Mouse (Mus musculus) forebrain, embryonic 16.5 days (tissue): ENCODE measurements around the gene Pank4. TPM values are rescaled to one million over a fixed set of nuclear protein-coding genes. Genes with fewer than 3 reads are reported as not detected.

Source experiments
- ATAC-seq: fragments of 200-750 bp; cut with Nextera tagmentation; 2 replicates; pipeline ENCODE4 v1.8.0; 2017; ENCODE audit warnings: mild to moderate bottlenecking, moderate library complexity
- H3K27ac ChIP-seq: fragments of 300-500 bp; sonication (generic); 2 replicates; pipeline ENCODE4 v1.5.1; 2014; ENCODE audit warnings: low read length, control low read depth
- H3K27me3 ChIP-seq: fragments of 300-500 bp; sonication (generic); replicated peaks from 2 replicates; pipeline ENCODE4 v1.6.1; 2014; ENCODE audit warnings: low read length; ENCODE audit not compliant: control insufficient read depth, insufficient read depth
- H3K36me3 ChIP-seq: fragments of 300-500 bp; sonication (generic); 2 replicates; pipeline ENCODE4 v1.6.1; 2014; ENCODE audit not compliant: control insufficient read depth, insufficient read depth
- H3K4me1 ChIP-seq: fragments of 300-500 bp; sonication (generic); replicated peaks from 2 replicates; pipeline ENCODE4 v1.6.1; 2014; ENCODE audit warnings: low read length; ENCODE audit not compliant: control insufficient read depth, insufficient read depth
- H3K4me2 ChIP-seq: fragments of 300-500 bp; sonication (generic); 2 replicates; pipeline ENCODE4 v1.6.1; 2014; ENCODE audit warnings: mild to moderate bottlenecking, low read length, control low read depth
- H3K4me3 ChIP-seq: fragments of 300-500 bp; sonication (generic); replicated peaks from 2 replicates; pipeline ENCODE4 v1.5.1; 2014; ENCODE audit warnings: mild to moderate bottlenecking, low read length, control low read depth
- H3K9ac ChIP-seq: fragments of 300-500 bp; sonication (generic); replicated peaks from 2 replicates; pipeline ENCODE4 v1.6.1; 2014; ENCODE audit warnings: low read depth, low read length, control low read depth
- H3K9me3 ChIP-seq: fragments of 300-500 bp; sonication (generic); 2 replicates; pipeline ENCODE4 v1.6.1; 2016; ENCODE audit warnings: low read length; ENCODE audit not compliant: control insufficient read depth
- WGBS: fragments of 180-500 bp; shearing (Covaris S2); extraction: QIAGEN DNeasy Blood & Tissue Kit; methylation state at CpG from one replicate; pipeline ENCODE4 v1.1.7; 2014; 5-methylcytosine and 5-hydroxymethylcytosine counted together
- polyA plus RNA-seq: library from polyadenylated mRNA; unstranded; fragments of >200 nt; fragmentation: Nextera tagmentation; extraction: Ambion mirVana; gene quantifications from 2 replicates; pipeline ENCODE4 v1.2.1, GENCODE M21; 2015

Pank4 gene
- polyA plus RNA-seq, 1 experiment from 2014 or later = 47.1 TPM

DNA sequence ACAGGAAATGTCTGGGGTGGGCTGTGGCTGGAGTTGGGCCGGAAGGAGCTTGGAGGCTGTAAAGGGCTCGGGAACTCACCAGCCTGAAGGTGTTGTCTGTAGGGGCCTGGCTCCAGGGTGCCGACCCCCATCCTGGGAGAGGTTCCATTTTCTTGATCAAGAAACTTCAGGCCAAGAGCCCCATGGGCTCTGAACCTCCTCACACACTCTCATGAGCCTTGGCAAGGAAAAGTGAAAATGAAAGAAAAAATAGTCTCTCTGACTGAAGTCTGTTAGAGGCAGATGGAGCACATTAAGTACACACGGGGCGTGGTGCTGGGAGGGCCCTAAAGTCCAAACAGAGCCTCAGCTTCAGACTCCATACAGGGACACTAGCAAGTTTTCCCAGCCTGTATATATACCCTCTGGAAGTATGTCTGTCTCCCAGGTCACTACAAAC is 36.0 kb upstream of the Pank4 start:
- Histone ChIP-seq H3K9ac (no peak overlapping the region), H3K36me3 (no peaks in the 10 kb centered on the region), H3K27me3 (no peaks in the 10 kb centered on the region), H3K27ac (no peak overlapping the region), H3K4me3 (no peak overlapping the region), H3K4me2 (no peak overlapping the region), H3K9me3 (no peaks in the 10 kb centered on the region), H3K4me1 (no peaks in the 10 kb centered on the region)
- ATAC-seq = no peak
- WGBS = 81% methylated on average over 5 of the region's 5 CpGs

DNA sequence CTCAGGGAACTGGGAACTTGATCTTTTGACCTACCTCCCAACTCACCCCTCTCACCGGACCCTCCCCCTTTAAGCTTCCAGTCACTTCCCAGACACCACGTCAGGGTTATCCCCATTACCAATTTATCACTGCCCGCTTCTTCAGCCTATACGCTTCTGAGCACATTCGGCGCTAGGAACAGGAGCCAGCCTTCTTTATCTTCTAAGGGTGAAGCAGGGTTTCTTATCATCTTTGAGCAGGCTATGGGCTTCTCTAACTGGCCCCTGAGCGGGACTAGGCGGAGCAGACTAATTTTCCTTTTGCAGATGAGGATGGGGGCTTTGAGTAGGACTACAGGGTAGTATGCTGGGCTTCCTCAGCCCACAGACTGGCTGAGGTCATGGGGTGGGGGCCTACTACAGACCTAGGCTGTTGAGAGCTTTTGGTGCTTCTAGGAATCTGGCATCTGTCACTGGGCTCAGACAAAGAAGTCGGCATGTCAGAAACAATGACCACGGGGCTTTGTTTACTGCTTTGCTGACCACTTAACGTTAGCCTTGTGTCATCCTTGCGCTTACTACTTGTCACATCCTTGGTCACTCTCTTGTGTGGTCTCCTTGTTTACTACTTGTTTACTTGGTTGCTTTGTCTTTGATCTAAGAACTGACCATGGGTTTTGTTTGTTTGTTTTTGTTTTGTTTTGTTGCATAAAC is 35.4 kb upstream of the Pank4 start, which contains the start of gene Tnfrsf14:
Tnfrsf14 (minus strand) TSS at position 169 of the 693 bp plus-strand sequence.
- Histone ChIP-seq H3K9ac (no peak within 1 kb of the TSS), H3K9me3 (no peaks in the 10 kb centered on the region), H3K36me3 (no peaks in the 10 kb centered on the region), H3K4me3 (no peak within 1 kb of the TSS), H3K4me1 (no peaks in the 10 kb centered on the region), H3K27ac (no peak within 1 kb of the TSS), H3K27me3 (no peaks in the 10 kb centered on the region), H3K4me2 (no peak within 1 kb of the TSS)
- ATAC-seq = no peak
- 68% methylated on average over 12 of the region's 12 CpGs for whole genome bisulfite sequencing

DNA sequence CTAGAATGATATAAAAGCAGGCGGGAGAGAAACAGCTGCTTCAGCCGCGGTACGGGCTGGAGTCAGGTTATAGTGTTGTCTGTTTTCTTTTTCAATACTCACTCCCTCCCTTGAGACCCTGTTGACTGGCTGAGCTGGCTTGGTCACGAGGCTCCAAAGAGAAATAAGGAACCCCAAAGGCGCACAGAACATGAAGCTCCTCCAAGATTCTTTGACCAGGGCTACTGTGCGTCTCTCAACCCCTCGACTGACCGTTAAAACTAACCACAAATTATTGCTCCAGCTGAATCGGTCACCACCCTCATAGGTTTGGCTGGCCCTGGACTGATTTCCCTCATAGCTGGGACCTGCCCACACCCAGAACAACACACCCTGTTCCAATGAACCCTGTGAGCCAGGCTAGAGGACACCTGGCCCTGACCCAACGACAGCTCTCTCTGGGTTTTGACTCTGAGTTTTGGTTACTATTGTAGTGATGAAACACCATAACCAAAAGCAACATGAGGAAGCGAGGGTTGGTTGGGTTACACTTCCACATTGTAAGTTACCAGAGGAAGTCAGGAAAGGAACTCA is 34.7 kb upstream of the Pank4 start:
- no peaks in the 10 kb centered on the region for H3K27me3 ChIP-seq
- H3K4me1 ChIP-seq = no peaks in the 10 kb centered on the region
- no peak for ATAC-seq
- H3K9ac ChIP-seq = no peak overlapping the region
- no peaks in the 10 kb centered on the region for H3K9me3 ChIP-seq
- H3K4me2 ChIP-seq = no peak overlapping the region
- H3K36me3 ChIP-seq = no peaks in the 10 kb centered on the region
- H3K27ac ChIP-seq = no peak overlapping the region
- WGBS = 86% methylated on average over 12 of the region's 12 CpGs
- H3K4me3 ChIP-seq = no peak overlapping the region

DNA sequence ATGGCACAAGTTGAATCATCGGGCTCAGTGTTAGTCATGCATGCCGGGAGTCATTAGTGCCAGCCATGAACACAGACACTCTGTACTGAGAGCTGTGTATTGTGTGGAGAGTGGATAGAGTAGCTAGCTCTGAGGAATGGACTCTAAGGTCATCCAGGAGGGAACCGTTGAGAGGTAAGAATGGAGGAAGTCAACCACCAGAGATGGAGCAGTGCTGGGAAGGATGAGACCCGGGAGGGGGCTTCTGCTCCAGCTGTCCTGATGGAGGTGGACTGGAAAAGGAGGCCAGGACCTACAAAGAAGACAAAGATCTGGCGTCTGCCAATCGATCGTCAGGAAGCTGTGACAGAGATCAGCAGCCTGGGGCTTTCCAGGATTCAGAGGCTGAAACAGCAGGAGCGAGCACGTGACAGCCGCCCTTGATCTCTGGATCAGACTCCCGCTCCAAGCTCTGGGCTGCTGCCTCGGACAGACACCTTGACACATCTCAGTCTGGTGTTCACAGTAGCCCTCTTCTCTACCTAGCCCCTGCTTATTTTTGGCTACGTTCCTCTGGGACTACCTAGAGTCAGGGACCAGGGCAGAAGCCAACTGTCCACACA is 30.5 kb upstream of the Pank4 start:
- no peak overlapping the region for H3K4me3 ChIP-seq
- H3K27ac ChIP-seq = no peak overlapping the region
- no peaks in the 10 kb centered on the region for H3K4me1 ChIP-seq
- ATAC-seq = no peak
- 63% methylated on average over 13 of the region's 13 CpGs for WGBS
- no peaks in the 10 kb centered on the region for H3K36me3 ChIP-seq
- H3K9me3 ChIP-seq = no peaks in the 10 kb centered on the region
- H3K27me3 ChIP-seq = no peaks in the 10 kb centered on the region
- no peak overlapping the region for H3K9ac ChIP-seq
- H3K4me2 ChIP-seq = no peak overlapping the region

DNA sequence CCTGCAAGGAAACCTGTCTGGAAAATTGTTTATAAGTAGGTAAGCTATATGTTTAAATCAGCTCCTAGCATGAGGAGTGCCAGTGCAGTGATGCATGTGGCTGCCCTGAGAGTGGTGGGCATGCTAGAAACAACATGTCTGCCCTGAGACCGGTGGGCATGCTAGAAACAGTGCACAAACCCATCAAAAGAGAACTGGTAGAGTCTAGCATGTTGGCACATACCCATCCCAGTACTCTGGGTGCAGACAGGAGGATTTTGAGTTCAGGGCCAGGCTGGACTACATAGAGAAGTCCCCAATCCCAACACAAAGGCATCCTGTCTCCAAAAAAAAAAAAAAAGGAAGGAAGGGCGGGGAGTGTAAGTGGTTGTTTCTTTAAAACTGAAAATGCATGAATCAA is 29.1 kb upstream of the Pank4 start:
- no peak for ATAC-seq
- Histone ChIP-seq H3K36me3 (no peaks in the 10 kb centered on the region), H3K27ac (no peak overlapping the region), H3K4me3 (no peak overlapping the region), H3K9me3 (no peaks in the 10 kb centered on the region), H3K9ac (no peak overlapping the region), H3K4me1 (no peaks in the 10 kb centered on the region), H3K27me3 (no peaks in the 10 kb centered on the region), H3K4me2 (no peak overlapping the region)
- 86% methylated on average over 2 of the region's 2 CpGs for WGBS

DNA sequence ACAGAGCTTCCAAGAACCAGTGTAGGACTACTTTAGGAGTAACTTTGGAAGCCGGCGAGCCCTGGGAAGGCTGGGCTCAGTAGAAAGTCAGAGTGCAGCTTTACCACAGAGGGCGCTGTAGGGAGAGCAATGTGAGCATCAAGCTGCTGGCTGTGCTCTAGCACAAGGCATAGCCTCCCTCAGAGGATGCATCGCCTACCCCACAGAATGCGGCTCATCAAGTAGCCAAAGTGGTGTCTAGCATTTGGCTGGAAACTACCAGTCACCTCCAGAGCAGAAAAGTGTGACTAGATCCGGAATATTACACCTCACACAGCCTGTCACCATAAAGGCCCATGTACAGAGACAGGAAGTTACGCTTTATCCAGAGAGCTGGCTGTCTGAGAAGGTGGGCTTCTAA is 28.1 kb upstream of the Pank4 start:
- Histone ChIP-seq H3K4me2 (no peak overlapping the region), H3K27me3 (no peaks in the 10 kb centered on the region), H3K36me3 (no peaks in the 10 kb centered on the region), H3K9me3 (no peaks in the 10 kb centered on the region), H3K4me1 (no peaks in the 10 kb centered on the region), H3K9ac (no peak overlapping the region), H3K27ac (no peak overlapping the region), H3K4me3 (no peak overlapping the region)
- no peak for ATAC-seq
- WGBS = 78% methylated on average over 7 of the region's 7 CpGs

DNA sequence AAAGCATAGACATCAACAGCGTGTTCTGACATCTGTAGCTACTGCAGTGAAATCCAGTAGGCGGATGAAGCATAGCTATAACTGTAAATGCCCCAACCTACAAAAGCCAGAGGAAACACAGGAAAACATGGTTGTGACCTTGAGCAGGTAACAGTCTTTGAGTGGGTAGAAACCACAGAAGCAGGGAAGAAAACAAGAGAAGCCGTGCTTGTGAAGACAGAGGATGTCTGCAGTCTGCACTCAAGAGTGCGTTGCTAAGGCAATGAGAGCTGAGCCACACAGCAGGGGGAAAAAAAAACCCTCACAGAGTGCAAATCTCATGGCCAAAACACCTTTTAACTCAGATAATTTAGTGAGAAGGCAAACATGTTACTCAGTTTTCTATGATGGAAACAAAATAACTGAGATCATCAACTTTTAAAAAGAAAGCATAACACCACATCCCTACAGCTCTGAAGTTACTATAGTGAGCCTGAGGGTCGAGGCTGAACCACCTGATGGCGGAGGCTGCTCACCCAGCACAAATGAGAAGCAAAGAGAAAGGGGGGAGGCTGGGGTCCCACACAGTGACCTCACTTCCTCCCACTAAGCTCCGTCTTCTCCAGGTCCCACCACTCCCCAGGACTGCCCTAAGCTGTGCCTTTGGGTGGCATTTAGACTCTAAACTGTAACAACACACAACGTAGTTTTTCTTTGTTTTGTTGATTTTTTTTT is 27.2 kb upstream of the Pank4 start:
- Histone ChIP-seq H3K4me1 (no peaks in the 10 kb centered on the region), H3K4me2 (no peak overlapping the region), H3K27me3 (no peaks in the 10 kb centered on the region), H3K9me3 (no peaks in the 10 kb centered on the region), H3K36me3 (no peaks in the 10 kb centered on the region), H3K9ac (no peak overlapping the region), H3K27ac (no peak overlapping the region), H3K4me3 (no peak overlapping the region)
- WGBS = 50% methylated on average over 8 of the region's 8 CpGs
- ATAC-seq = no peak

DNA sequence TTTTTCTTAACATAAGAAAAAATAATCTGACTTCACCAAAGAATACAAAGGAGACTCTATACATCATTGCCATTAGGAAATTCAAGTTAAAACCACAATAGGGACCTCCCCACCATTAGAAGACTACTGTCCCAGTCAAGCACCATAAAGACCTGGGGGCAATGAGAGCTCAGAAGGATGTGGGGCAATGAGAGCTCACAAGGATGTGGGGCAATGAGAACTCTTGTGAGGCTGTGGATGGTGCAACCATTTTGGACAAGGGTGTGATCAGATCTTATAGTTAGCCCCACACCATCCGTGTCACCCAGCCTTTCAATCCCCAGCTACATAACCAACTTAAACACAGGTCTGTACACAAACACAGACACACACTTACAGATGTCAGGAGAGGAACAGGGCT is 26.2 kb upstream of the Pank4 start:
- Histone ChIP-seq H3K4me3 (no peak overlapping the region), H3K9me3 (no peaks in the 10 kb centered on the region), H3K4me1 (no peaks in the 10 kb centered on the region), H3K4me2 (no peak overlapping the region), H3K36me3 (no peaks in the 10 kb centered on the region), H3K27ac (no peak overlapping the region), H3K9ac (no peak overlapping the region), H3K27me3 (no peaks in the 10 kb centered on the region)
- ATAC-seq = no peak
- WGBS = 80% methylated on average over 1 of the region's 1 CpGs

DNA sequence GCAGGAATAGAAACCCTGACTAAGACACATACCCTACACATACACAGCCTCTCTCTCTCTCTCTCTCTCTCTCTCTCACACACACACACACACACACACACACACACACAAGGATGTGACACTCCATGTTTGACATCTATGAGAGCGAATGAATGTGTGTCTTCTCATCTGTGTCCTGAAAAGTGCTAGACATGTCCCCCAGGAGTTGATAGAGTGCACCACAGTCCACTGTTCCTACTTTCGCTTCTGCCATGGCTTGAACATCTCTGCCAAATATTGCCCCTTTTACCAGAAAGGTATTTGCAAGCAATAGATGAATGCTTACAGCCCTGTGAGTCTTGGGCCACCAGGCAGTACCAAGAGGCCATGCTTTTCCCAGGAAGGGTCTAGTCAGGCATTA is 23.8 kb upstream of the Pank4 start:
- no peak for ATAC-seq
- Histone ChIP-seq H3K4me2 (no peak overlapping the region), H3K4me1 (no peaks in the 10 kb centered on the region), H3K9me3 (no peaks in the 10 kb centered on the region), H3K27ac (no peak overlapping the region), H3K4me3 (no peak overlapping the region), H3K36me3 (no peaks in the 10 kb centered on the region), H3K27me3 (no peaks in the 10 kb centered on the region), H3K9ac (no peak overlapping the region)
- 89% methylated on average over 2 of the region's 2 CpGs for WGBS
